Mouse (Mus musculus) embryonic stem cell, embryonic (primary cell): ENCODE measurements around the gene Cdc42ep2.

Source experiments
- CTCF ChIA-PET, 4 experiments: fragments of 300-600 bp in 2 of 4; fragments of 350-600 bp in 2 of 4; sonication (Branson Sonifier 250); formaldehyde crosslinking; loops; one replicate each; lab custom pipeline; 2022; ENCODE audit warnings: inconsistent platforms in 2 of 4; lab: Charles Lee
- POLR2A ChIA-PET, 4 experiments: fragments of 300-600 bp in 2 of 4; fragments of 350-600 bp in 2 of 4; sonication (Branson Sonifier 250); formaldehyde crosslinking; loops; one replicate each; lab custom pipeline; 2022; ENCODE audit warnings: antibody characterized with exemption in 4 of 4, inconsistent platforms in 1 of 4; lab: Charles Lee

Gene Cdc42ep2

DNA sequence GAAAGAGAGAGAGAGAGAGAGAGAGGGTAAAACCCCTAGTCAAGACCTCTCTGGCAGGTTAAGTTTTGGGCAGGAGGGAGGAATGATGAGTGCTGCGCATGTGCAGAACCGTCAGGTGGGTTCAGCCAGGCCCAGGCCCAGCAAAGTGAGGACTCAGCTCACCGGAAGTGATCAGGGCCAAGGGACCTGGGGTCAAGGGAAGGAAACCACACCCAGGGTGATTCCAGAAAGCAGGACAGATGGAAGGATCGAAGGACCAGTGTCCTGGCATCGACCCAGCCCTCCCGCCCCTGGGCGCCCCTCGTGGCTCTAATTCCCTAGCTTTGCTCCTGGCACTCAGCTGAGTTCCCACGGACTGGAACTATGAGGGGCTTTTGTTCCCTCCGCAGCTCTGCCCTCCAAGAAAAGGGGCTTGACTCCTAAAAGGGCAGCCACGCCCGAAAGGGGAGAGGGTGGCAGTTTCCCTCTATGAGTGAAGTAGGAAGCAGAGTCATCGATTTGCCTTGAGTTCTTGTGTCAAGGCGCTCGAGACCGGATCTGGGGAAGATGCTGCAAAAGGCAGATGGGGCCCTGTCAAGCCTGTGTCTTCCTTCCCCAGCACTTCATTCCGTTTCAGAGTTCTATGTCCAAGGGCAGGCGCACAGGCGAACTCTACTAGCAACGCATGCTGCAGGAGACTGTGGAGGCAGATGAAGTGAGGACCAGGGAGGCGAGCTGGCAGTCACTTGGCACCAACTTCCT lies 12.6 kb upstream of the Cdc42ep2 start:
- CTCF ChIA-PET: interaction anchor here (0.6 to 4.8 kb wide), 11 partner anchors 14 to 461 kb away, joined by 3 to 31 read pairs (median 3); partner anchors contain the start of gene Cdc42ep2 (in 1 of the 4)

DNA sequence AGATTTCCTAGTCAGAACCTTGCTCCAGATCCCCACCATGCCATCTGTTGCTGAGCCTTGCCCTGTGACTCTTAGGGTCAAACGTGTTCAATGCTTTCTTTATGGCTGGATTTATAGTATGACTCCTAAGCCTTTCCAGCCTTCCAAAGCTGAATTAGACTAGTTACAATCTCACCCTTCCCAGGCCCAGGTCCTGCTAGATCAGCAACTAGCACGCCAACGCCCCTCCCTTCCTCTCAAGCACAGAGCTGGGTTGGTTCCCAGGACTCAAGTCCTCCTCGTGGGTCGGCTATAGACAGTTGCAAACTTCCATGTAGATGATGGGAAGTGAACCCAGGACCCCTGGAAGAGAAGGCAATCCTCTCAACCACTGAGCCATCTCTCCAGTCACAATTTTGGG lies 11.1 kb upstream of the Cdc42ep2 start:
- CTCF ChIA-PET: interaction anchor here in 2 of 4 experiments (1.3 to 4.8 kb wide), 4 partner anchors 12 to 206 kb away, joined by 4 to 31 read pairs (median 4); partner anchors contain the start of genes Arl2 (in 1 of the 2), Cdc42ep2 (in 1 of the 2) and Pola2 (in 1 of the 2)
- POLR2A ChIA-PET: interaction anchor here in 3 of 4 experiments (0.7 to 3.2 kb wide), 10 partner anchors 9 to 125 kb away, joined by 3 to 23 read pairs (median 3); partner anchors contain the start of genes Cdc42ep2 (in 2 of the 3), Capn1 (in 1 of the 3) and Tigd3 (in 1 of the 3)

More for the DNA sequence above, 12.6 kb upstream of the Cdc42ep2 start:
- POLR2A ChIA-PET: interaction anchor here (0.5 to 3.3 kb wide), 37 partner anchors 8 to 735 kb away, joined by 3 to 25 read pairs (median 4); partner anchors contain the start of genes Cdc42ep2 (in 3 of the 4), Frmd8 (in 2 of the 4), Pola2 (in 2 of the 4) and Cdca5 (in 1 of the 4)

DNA sequence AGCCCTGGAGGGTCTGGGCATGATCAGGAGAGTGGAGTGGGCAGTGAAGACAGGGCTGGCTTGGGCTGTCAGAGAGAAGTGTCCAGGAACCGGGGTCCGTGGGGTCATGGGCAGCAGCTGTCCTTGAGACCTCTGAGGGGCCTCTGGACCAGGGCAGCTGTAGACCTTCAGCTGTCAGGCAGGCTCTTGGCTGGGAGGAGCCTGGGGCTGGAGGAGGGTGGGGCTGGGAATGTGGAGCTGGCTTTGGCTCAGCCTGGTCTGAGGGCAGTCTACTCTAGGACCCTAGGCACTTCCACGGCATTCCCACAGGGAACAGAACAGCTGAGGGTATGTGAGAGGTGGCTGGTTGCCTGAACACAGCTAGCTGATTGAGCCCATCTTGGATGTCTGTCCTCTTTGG lies 10.7 kb upstream of the Cdc42ep2 start:
- ChIA-PET POLR2A (interaction anchor here in 3 of 4 experiments (0.7 to 3.2 kb wide), 13 partner anchors 9 to 91 kb away, joined by 3 to 15 read pairs (median 3); partner anchors contain the start of genes Cdc42ep2 (in 2 of the 3), Capn1 (in 1 of the 3), Pola2 (in 1 of the 3) and Tigd3 (in 1 of the 3)), CTCF (interaction anchor here in 2 of 4 experiments (0.6 to 4.8 kb wide), 5 partner anchors 11 to 206 kb away, joined by 3 to 31 read pairs (median 4); partner anchors contain the start of genes Arl2 (in 1 of the 2), Cdc42ep2 (in 1 of the 2) and Pola2 (in 1 of the 2))

DNA sequence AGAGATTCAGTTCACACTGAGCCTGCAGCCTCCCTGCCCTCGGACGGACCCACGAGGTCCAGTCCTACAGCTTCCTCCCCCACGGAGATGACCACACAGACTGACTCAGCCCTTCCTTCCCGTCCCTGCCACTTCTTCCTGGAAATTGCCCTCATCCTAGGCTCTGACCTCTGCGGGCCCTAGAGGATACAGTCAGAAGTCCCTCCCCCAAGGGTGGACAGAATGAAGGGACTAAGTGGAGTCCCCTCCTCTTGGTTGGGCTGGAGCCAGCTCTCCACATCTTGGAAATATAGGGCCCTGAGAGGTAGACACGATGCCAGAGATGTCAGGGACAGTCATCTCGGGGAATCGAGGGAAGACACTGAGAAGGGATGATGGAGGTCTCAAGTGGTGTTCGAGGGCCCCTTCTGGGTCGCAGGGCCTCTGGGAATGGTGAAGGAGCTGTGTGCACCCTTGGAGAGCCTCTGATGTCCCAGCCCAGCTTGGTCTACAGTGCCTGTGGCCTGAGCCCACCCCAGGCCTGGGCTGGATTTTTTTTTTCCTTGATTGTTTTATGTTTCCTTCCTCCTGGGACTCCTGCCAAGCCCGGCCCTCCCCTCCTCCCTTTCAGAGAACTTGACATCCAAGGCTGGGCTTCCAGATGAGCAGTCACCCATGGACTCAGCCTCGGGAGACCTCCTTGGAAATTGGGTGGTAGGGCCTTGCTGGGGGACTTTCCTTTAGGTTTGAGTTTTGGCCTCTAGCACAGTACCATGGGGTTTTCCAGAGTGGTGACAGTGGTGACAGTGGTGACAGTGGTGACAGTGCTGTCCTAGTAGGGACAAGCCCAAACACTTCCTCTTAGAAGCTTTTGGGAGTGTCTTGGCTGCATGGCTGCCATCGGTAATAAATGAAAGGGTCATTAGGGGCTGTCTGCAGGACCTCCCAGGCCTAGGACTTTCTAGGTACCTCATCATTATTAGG lies 5.3 kb upstream of the Cdc42ep2 start:
- POLR2A ChIA-PET: interaction anchor here in 3 of 4 experiments (1.0 to 1.5 kb wide), 7 partner anchors 8 to 156 kb away, joined by 3 to 7 read pairs (median 3); no protein-coding TSS in a partner anchor
- CTCF ChIA-PET: interaction anchor here in 2 of 4 experiments (0.7 to 1.1 kb wide), 2 partner anchors 9 to 89 kb away, joined by 3 read pairs; no protein-coding TSS in a partner anchor

DNA sequence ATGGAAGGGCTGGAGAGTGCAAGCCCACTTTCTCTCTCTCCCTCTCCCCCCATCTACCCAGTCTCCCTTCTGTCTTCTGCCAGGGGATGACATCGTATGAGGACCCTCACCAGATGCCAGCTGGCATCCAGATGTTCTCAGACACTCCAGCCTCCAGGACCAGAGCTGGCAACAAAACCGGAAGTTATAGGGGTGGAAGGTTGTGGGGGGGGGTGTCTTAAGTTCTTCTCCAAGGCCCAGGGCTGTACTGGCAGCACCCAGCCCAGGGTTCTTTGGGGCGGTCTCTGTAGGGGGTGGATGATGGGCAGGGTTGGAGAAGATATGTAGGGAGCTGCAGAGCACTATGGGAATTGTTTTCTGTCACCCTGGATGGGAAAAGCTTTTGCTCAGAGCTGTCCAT lies 3.9 kb upstream of the Cdc42ep2 start:
- CTCF ChIA-PET: interaction anchor here in 3 of 4 experiments (0.6 to 1.1 kb wide), 3 partner anchors 76 to 90 kb away, joined by 3 to 6 read pairs (median 5); no protein-coding TSS in a partner anchor

DNA sequence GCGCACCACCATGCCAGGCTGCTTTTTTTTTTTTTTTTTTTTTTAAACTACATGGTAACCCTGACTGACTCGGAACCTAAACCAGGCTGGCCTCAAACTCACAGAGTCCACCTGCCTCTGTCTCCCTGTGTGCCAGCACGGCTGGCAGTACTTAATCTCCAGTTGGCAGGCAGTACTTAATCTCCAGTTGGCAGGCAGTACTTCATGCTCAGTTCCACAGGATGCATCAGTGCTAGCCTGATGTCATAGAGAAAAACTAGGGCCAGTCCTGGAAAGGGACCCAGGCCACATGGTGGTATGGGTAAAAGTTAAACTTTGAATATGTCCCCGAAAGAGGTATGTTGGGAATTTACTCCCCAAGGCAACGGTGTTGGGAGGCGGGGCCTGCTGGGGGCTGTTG lies 3.5 kb upstream of the Cdc42ep2 start:
- CTCF ChIA-PET: interaction anchor here in 2 of 4 experiments (0.6 kb wide), 2 partner anchors 76 to 157 kb away, joined by 5 to 6 read pairs; partner anchors contain the start of genes Cdca5 (in 1 of the 2) and Zfpl1 (in 1 of the 2)
- POLR2A ChIA-PET: interaction anchor here (0.6 to 1.7 kb wide), 10 partner anchors 9 to 365 kb away, joined by 3 to 7 read pairs (median 4); no protein-coding TSS in a partner anchor

More for the DNA sequence above, 3.9 kb upstream of the Cdc42ep2 start:
- POLR2A ChIA-PET: interaction anchor here (0.6 to 1.7 kb wide), 6 partner anchors 9 to 195 kb away, joined by 3 to 4 read pairs (median 3); no protein-coding TSS in a partner anchor

DNA sequence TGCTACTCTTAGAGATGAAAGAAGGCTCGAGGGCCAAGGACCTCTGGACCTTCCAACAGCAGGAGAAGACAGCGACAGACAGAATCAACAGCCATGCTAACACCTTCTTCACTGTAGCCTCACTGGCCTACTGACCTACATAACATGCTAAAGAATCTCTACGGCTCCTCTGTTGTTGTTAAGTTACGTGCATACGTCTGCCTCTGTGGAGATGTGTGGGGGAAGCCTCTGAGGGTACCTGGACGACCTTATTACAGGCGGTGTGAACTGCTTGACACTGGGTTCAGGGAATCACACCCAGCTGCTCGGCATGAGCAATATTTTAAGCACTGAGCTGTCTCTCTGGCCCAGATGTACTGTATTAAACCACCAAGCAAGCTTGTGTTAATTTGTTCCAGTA lies 2.9 kb upstream of the Cdc42ep2 start:
- ChIA-PET CTCF (interaction anchor here in 1 of 4 experiments (0.6 to 0.8 kb wide), 2 partner anchors 157 to 298 kb away, joined by 4 to 6 read pairs; partner anchors contain the start of genes Cdca5 and Zfpl1), POLR2A (interaction anchor here (0.6 to 1.0 kb wide), 7 partner anchors 9 to 364 kb away, joined by 3 to 7 read pairs (median 4); no protein-coding TSS in a partner anchor)

DNA sequence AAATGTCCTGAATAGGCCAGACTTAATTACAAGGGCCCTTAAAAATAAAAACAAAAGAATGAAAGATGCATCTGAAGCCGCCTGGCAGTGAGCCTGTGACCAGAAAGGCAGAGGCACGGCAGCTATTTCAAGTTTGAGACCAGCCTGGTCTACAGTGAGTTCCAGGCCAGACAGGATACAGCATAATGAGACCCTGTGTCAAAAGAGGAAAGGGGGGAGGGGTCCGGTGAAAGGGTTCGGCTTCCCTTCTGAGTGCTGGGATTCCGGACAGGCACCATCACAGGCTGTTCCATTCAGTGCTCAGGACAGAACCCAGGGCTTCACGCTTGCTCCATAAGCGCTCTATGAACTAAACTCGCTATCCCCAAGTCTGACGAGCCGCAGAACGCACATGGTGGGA lies 2.4 kb upstream of the Cdc42ep2 start:
- ChIA-PET POLR2A (interaction anchor here in 1 of 4 experiments (0.6 kb wide), 1 partner anchor 11 kb away, joined by 3 read pairs; no protein-coding TSS in a partner anchor), CTCF (interaction anchor here in 1 of 4 experiments (0.8 kb wide), 1 partner anchor 298 kb away, joined by 4 read pairs; no protein-coding TSS in a partner anchor)

DNA sequence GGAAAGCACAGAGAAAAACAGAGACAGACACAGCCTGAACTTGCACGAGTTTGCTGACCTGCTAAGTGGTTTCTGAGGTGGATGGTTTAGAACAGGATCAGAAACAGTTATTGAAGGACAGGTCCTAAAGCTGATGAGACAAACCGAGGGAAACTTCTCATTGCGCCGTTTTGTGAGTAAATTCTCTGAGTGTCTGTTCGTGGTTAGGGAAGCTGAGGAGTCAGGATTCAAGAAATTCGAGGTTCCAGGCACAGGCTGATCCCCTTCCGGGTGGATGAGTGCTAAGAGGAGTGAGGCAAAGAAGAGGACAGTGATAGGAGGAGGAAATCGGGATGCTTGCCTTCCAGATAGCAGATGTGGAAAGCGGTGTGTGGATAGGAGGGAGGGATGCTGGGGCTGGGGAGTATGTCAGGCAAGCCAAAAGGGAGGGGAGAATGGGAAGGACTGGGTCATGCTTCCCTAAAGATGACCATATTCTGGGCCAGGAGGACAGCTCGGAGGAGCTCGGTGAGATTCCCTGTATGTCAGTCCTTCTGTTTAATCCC lies 767 bp upstream of the Cdc42ep2 start:
- ChIA-PET POLR2A (interaction anchor here (0.6 to 4.5 kb wide), 62 partner anchors 9 to 438 kb away, joined by 3 to 36 read pairs (median 5); partner anchors contain the start of genes Dpf2 (in 3 of the 4), Cdca5 (in 2 of the 4), Sac3d1 (in 2 of the 4) and Tigd3 (in 2 of the 4)), CTCF (interaction anchor here in 3 of 4 experiments (0.6 to 5.0 kb wide), 18 partner anchors 8 to 418 kb away, joined by 3 to 32 read pairs (median 4); partner anchors contain the start of genes Capn1 (in 1 of the 3) and Pola2 (in 1 of the 3))

DNA sequence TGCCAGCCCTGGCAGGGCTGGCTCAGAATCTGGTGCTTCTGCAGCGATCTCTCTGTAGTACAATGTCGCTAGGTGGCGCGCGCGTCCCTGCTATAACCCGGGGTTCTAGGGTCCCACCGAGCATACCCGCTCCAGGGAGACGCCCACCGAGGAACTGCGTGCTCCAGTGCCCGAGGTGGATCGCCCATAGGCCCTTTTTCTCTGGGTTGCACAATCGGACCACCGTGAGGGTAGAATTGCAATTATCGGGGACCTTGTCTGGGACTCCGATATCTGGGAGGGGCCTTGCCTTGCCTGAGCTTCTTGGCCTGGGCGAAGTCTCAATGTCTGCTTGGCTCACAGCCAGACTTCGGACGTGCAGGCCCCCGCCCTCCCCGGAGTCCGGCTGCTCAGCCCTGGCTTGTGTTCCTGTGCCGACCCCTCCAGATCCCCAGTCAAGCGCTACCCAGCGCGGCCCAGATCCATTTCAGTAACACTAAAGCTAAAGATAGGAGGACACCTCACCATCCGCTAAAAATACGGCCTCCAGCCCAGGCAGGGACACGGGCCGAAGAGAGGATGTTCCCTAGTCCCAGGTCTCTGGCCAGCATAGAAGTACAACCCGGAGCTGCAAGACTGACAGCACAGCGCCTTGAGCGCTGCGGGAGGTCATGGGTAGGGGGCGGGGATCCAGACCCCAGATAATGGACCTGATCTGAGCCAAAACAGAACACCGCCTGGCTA lies 465 bp downstream of the Cdc42ep2 start:
- CTCF ChIA-PET: interaction anchor here (0.6 to 5.0 kb wide), 57 partner anchors 9 to 1050 kb away, joined by 3 to 32 read pairs (median 3); partner anchors contain the start of genes Capn1 (in 2 of the 4), Pola2 (in 2 of the 4), Snx15 (in 2 of the 4) and Dpf2 (in 1 of the 4)
- POLR2A ChIA-PET: interaction anchor here (0.6 to 4.5 kb wide), 102 partner anchors 8 to 468 kb away, joined by 3 to 36 read pairs (median 5); partner anchors contain the start of genes Capn1 (in 3 of the 4), Dpf2 (in 3 of the 4), Cdca5 (in 2 of the 4) and Pola2 (in 2 of the 4)

DNA sequence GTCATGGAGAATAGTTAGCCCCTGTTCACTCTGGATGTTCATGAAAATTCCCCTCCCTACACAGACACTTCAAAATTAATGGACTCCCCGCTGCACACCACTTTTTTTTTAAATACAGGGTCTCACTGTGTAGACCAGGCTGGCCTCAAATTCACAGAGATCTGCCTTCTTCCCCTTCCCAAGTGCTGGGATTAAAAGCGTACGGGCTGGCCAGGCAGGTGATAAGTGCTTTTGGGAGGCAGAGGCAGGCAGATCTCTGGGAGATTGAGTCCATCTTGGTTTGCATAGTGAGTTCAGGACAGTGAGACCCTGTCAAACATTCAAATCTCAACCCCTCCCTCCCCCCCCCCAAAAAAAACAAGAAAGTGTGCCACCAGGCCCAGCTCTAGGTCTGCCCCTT lies 1.7 kb downstream of the Cdc42ep2 start:
- ChIA-PET CTCF (interaction anchor here in 2 of 4 experiments (0.5 to 5.0 kb wide), 17 partner anchors 7 to 1044 kb away, joined by 3 to 32 read pairs (median 3); partner anchors contain the start of genes Dpf2 (in 1 of the 2), Map4k2 (in 1 of the 2), Sac3d1 (in 1 of the 2) and Zdhhc24 (in 1 of the 2)), POLR2A (interaction anchor here in 3 of 4 experiments (0.6 to 4.5 kb wide), 30 partner anchors 8 to 219 kb away, joined by 3 to 36 read pairs (median 6); partner anchors contain the start of genes Capn1 (in 2 of the 3), Arl2 (in 1 of the 3), Dpf2 (in 1 of the 3) and Pola2 (in 1 of the 3))

DNA sequence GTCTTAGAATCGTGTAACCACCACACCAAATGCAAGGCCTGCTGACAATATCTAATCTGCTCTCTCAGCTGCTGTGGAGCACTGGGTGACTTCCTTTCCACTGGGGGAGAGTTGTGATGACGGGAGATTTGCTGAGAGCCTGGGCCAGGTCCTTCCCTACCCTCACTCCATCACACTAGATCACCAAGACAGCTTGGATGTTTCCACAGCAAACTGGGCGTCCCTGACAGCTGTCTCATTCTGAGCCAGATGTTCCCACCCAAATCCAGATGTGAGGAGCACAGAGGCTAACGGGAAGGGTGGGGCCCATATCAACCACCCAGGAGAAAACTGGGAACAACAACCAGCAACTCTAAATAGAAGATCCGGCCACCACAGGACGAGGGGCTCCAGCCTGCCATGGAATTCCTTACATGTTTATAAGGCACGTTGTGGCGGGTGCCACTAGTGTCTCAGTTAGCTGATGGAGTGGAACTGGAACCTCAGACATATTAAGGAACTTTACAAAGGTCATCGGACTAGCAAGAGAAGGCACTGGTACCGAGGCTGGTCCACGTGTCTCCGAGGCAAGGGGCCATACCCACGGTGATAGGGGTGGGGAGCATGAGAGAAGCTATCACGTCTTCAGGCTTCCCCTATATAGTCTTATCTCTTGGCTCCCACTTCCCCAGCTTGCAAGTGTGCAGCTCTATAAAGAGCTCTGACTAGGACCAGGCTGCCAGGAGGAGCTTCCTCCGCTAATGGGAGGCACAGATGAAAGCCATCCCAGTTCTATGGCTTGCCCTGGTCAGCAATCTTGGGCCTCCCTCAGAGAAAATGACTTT lies 2.3 kb downstream of the Cdc42ep2 start:
- CTCF ChIA-PET: interaction anchor here in 3 of 4 experiments (0.5 to 5.0 kb wide), 15 partner anchors 10 to 354 kb away, joined by 3 to 32 read pairs (median 4); partner anchors contain the start of genes Arl2 (in 1 of the 3), Dpf2 (in 1 of the 3), Ehd1 (in 1 of the 3) and Snx15 (in 1 of the 3)

DNA sequence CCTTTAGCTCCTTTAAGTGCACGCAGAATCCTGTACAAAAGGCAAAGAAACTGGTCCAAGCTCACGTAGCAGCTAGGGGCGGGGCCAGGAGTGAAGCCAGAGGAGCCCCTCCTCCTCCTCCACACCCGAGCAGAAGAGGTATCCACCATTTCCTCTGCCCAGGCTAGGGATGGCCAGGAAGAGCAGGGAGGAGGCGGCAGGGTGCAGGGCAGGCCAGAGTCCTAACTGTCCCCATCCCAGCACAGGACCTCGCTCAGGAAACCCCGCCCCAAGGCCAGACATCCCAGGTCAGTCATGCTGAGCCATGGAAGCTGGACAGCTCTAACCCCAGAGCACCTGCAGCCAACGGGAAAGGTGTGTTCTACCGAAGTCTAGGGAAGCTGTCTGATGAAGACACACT lies 2.9 kb downstream of the Cdc42ep2 start:
- CTCF ChIA-PET: interaction anchor here in 3 of 4 experiments (0.5 to 5.0 kb wide), 12 partner anchors 8 to 354 kb away, joined by 3 to 32 read pairs (median 4); partner anchors contain the start of genes Arl2 (in 1 of the 3), Ehd1 (in 1 of the 3) and Snx15 (in 1 of the 3)
- POLR2A ChIA-PET: interaction anchor here in 3 of 4 experiments (0.5 to 4.5 kb wide), 52 partner anchors 9 to 356 kb away, joined by 3 to 36 read pairs (median 4); partner anchors contain the start of genes Dpf2 (in 3 of the 3), Pola2 (in 2 of the 3), Tigd3 (in 2 of the 3) and Arl2 (in 1 of the 3)

More for the DNA sequence above, 2.3 kb downstream of the Cdc42ep2 start:
- POLR2A ChIA-PET: interaction anchor here in 3 of 4 experiments (0.6 to 4.5 kb wide), 52 partner anchors 10 to 356 kb away, joined by 3 to 36 read pairs (median 4); partner anchors contain the start of genes Arl2 (in 2 of the 3), Dpf2 (in 2 of the 3), Pola2 (in 2 of the 3) and Tigd3 (in 2 of the 3)
